Mouse (Mus musculus) T-helper 2 cell (primary cell): ENCODE results near the gene Anapc1.

ENCODE experiments used
- in situ Hi-C: fragments of 300-600 bp; cut with MboI, MseI; formaldehyde crosslinking; loops from one replicate; pipeline ENCODE4 v1.15.1; 2025; ENCODE audit warnings: high pct_unique_total_duplicates

Gene Anapc1

DNA sequence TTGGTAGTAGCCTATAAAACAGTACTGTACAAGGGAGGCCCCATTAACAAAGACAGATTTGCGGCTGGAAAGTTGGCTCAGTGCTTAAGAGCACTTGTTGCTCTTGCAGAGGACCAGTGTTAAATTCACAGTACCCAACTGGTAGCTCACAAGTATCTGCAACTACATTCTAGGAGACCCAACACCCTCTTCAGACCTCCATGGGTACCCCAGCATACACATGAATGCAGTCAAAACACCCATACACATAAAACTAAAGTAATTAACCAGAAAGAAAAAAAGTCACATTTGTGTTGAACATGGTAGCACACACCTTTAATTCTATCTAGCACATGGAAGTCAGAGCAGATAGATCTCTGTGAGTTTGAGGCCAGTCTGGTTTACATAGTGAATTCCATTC lies 9.9 kb upstream of the Anapc1 start:
- in situ Hi-C loops = no loop called here

DNA sequence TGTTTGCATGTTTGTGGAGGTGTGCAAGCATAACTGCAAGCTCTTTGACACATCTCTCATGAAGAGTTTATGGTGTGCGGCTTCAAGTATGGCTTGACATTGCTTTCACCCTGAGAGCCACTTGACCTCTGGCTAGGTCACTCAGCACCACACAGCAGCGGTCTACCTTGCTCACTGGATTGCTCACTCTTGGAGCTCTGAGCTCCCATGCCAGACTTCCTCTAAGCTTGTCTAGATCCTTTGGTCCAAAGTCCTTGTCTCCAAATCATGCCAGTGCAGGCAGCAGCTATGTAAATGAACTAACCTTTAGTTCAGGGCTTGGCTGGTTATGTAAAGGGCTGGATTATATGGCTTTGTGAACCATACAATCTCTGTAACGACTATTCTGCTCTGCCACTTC lies 9.2 kb upstream of the Anapc1 start:
- in situ Hi-C loops = no loop called here

DNA sequence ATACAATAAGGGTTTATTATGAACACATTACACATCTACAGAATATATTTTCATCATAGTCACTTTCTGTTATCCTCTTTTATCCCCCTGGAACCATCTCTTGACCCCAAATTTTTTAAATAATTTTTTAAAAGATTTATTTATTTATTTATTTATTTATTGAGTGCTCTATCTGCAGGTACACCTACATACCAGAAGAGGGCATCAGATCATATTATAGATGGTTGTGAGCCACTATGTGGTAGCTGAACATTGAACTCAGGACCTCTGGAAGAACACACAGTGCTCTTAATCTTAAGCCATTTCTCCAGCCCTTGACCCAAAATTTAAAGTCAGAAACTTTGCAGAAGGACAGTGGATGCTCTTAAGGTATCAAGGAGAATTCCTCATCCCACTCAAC lies 7.4 kb upstream of the Anapc1 start:
- in situ Hi-C loops = loop anchor here (5.0 kb wide), 1 partner anchor 123 kb away; the partner anchor contains the start of gene Tmem87b

DNA sequence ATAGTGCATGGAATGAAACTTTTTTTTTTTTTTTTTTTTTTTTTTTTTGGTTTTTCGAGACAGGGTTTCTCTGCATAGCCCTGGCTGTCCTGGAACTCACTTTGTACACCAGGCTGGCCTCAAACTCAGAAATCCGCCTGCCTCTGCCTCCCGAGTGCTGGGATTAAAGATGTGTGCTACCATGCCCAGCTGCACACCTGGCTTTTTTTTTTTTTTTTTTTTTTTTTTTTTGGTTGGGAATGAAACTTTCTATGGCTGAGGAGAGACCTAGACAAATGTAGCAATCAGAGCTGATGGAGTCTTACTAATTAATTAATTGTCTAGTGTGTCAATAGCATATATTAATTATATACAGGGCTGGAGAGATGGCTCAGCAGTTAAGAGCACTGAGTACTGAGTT lies 6.6 kb upstream of the Anapc1 start:
- in situ Hi-C loops = loop anchor here (5.0 kb wide), 1 partner anchor 123 kb away; the partner anchor contains the start of gene Tmem87b

DNA sequence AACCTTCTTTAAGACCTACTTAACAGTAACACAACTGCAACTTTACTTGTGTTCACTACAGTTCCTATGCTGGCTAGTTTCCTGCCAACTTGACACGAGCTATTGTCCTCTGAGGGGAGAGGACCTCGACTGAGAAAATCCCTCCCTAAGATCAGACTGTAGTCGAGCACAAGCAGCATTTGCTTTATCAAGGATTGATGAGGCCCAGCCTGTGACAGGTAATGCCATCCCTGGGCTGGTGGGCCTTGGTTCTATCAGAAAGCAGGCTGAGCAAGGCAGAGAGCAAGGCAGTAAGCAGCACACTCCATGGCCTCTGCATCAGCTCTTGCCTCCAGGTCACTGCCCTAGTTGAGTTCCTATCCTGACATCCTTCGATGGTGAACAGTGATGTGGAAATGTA lies 6.0 kb upstream of the Anapc1 start:
- in situ Hi-C loops = loop anchor here (5.0 kb wide), 1 partner anchor 124 kb away; the partner anchor contains the start of gene Tmem87b

DNA sequence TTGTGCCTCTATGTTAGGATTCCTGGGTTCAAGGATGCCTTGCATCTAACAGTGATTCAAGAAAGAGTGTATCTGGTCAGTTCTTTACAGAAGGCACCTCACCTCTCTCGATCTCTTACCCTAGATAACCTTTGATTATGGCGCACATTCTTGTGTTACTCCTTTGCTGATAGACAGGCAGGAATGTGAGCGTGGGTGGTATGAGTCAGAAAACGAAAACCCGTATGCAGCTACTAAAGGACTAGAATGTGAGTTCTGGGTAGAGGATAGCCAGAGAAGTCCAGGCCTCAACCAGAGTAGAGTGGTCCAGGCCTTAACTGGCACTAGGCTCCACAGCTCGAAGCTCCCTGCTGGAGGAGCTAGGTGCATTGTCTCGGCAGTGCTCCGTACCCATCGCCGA lies 5.6 kb upstream of the Anapc1 start:
- in situ Hi-C loops = loop anchor here (5.0 kb wide), 1 partner anchor 125 kb away; the partner anchor contains the start of gene Tmem87b

DNA sequence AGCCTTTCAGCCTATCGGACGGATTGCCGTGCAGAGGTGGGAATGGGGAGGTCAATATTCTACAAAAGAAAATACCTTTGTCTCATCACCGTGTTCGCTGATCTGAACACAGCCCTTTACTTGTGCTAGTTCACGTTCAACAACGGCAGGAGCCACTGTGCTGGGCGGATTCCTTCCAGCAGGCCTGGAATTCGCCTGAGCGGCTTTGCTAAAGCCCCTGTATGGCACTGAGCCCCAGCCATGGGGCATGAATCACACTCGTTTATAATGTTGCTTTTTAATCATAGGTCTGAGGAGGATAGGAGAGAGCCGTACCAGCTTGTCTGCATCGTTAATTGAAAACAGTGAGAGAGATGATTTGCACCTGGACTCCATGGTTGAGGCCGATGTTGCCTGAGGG lies 5.1 kb upstream of the Anapc1 start:
- in situ Hi-C loops = loop anchor here (5.0 kb wide), 1 partner anchor 125 kb away; the partner anchor contains the start of gene Tmem87b

DNA sequence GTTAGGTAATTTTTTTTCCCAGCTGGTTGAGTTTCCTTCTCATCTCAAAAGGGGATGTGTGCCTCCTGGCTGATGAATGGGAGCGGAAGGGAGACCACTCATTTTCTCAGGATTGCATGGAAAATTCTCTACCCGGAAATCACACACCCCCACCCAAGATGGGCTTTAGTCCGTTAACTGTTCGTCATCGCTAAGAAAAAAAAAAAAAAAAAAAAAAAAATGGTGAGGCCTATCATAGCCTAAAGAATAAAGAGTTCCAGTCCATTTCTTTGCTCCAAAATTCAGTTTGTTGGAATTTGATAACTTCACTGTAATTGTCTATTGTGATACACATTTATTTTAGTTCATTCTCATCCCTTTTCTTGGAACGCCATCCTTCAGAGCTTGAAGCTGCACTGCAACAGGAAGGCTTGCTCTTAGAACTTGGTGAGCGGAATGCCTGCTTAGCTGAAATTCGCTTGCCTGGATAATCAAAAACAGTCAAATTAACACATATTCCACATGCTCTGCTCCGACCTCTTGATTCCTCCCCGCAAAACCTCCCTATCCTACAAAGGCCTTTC lies 448 bp upstream of the Anapc1 start:
- in situ Hi-C loops = no loop called here

DNA sequence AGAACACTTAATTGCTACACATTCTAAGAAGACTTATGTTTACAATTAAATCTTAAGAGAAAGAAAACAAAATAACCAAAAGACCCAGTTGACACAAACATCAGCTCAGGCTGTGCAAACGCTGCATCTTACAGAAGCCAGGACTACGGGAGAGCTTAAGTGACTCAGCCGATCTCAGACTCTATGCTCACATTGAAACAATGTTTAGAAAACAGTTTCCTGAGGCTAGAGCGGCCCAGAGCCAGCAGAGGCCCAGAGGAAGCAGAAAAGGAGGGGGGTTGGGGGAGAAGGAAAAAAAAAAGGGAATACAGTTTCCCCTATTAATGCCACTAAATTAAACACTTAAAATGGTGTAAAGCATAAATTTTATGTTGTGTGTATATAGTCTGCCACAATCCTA lies 6.5 kb downstream of the Anapc1 start:
- in situ Hi-C loops = no loop called here

DNA sequence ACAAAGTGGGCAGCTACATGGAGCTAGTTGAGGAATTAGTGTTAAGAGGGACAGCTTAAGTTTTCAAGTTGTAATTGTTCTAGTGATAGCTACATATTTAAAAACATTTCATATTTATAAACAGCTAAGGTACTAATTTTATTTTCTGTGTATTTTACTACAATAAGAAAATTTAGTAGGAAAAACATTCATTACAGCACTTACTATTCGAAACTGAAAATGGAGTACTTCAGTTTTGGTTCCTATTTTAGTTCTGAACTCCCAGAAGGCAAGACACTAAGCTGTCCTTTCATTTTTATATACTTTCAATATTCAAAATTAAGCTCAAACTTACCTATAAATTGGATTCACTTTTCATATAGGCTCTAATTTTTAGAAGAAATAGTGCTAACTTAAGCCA lies 66.6 kb downstream of the Anapc1 start:
- in situ Hi-C loops = no loop called here

DNA sequence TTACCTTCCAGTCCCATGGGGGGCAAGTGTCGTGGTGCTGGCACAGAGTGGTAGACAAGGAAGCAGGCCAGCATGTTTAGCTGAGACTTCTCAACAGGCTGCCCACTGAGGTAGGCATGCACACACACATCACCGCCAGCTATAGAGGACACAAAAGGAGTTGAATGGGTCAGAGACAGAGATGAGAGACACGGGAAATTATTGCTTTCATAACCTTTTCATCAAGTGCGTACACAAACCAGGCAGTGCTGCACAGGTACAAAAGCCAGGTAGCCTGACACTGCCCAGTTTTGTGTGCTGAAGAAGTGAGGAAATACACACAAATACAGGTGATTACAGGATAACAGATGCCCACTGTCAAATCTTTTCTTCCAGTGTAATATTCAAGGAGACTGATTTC lies 71.8 kb downstream of the Anapc1 start:
- in situ Hi-C loops = no loop called here

DNA sequence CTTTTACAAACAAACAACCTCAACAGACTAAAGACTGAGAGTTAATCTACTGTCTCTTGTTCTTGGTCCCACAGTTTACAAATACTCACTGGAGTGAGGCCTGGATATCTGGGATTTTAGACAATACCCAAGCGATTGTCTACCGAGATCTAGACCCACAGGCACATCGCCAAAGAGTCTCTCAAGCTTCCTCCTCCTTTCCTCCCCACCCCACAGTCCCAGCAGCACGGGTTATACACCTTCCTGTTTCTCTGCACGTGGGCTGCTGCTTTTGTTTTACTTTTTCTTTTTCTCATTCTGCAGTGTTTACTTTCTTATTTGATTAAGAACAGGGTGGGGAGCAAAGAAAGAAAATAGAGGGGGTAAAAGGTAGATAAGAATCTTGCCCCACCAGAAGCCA lies 73.8 kb downstream of the Anapc1 start:
- in situ Hi-C loops = no loop called here

DNA sequence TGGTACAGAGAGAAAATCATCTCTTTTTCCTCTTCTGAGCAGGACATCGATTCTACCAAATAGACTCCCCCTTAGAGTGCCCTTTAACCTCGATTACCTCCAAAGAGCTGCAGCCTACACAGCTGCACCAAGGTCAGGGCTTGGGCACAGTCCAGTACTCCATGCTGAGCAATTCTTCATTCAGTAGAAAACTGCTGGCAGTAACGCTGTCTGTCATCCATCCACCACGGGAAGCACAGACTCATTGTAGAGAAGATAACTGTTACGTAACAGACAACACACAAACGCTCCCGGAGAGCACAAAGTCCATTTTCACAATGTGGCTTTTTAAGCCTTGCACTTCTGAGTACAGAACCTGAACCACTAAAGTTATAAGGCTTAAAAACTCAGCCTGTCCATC lies 74.9 kb downstream of the Anapc1 start:
- in situ Hi-C loops = no loop called here

DNA sequence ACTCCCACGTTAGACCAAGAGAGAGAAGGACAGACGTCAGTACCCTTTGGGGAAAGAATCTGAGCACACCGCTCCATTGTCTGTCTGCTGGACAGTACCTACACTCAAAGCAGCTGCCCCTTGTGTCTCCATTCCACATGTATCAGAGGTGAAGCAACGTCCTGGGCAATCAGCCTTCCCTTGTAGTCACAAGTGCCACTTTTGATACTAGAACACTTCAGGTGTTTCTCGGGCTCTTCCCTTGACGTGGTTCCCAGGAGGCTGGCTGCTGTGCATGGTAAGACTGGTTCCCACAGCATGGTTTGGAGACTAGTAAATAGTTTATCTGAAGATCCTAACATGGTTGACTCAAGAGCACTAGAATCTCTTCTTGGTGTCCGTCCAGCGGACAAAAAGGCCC lies 76.0 kb downstream of the Anapc1 start:
- in situ Hi-C loops = no loop called here

DNA sequence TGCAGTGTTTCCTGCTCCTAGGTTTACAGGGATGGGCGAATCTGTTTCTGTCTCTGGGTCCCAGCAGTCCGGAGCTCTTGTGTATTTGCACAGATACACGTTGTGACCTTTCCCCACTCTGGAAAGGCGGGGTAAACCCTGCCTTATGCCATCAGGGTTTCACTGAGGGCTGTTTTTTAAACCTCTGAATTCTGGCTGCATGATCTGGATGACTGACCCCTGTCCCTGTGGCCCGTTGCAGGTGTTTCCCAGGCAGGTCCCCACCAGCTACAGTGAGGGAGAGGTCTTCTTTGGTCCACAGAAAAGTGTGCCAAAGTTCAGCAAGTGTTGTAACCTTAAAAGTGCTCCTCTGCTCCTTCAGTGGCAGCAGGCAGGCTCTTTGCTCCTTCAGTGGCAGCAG lies 77.9 kb downstream of the Anapc1 start:
- in situ Hi-C loops = no loop called here

DNA sequence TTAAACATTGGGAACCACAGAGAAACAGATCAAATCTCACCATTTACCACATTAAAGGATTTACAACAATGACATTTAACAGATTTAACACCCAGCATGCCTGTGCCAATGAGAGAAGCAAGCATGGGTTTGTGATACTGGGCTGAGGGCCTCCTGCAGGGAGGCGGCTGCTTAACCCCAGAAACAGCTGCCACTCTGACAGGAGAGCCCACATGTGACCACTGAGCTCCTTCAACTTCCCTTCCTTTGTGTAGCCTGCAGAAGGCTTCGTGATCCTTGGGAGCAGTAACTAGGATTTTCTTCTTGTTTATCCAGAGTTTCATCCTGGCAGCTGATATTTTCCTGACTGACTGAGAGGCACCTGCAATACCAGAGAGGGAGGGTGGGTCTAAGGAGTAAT lies 85.7 kb downstream of the Anapc1 start:
- in situ Hi-C loops = no loop called here

DNA sequence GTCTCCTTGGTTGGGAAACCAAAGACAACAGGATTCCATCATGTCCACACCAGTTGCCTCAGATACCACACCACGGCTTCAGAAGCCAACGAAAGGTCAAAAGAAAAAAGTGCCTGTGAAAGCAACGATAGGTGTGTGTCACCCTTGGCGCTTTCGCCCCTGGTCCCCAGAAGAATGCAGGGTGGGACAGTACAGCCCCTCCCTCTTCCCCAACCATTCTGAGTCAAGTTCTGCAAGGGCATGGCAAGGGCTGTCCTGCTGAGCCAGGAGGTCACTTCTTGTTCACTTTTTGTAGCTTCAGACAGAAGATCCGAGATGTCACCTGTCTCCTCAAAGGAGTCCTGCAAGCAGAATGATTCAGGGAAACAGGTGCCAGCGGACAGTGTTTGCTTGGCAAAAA lies 94.9 kb downstream of the Anapc1 start:
- in situ Hi-C loops = no loop called here

DNA sequence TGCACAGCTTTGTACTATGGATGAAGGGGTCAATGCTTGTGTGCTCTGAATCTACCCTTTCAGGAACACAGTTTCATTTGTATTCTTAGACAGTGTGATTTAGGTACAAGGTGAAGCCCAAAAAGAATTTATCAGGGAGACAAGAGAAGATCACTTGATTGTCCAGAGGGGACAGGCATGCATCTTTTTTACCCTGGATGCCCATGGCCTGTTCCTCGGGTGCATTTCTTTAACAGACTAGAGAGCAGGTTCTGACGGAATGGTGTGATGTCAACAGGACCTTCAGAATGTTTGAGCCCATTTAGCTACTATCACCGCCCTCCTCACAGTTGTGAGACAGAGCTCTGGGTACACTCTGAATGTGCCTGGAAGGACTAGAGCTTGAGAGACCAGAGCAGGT lies 96.3 kb downstream of the Anapc1 start, which contains the start of gene Spdye4c:
TSS of gene Spdye4c (plus strand) at position 301 of the 400 bp plus-strand sequence.
- in situ Hi-C loops = no loop called here

DNA sequence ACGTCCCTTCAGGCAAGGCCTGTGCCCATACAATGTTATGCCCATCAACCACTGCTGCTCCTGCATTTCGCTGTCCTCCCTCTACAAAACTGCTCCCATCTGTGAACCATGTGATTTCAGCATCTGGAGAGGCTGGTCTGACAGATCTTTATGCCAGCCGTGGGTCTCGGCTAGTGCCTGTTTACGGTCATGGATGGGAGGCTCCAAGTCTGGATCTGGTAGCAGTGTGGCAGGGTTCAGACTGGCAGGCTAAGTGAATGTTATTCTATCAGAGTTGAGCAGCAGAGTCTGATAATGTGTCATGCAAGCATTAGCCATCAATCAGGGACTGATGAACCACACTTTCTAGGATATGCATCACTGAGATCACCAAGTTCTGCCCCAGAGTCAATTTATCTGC lies 104.3 kb downstream of the Anapc1 start:
- in situ Hi-C loops = no loop called here

DNA sequence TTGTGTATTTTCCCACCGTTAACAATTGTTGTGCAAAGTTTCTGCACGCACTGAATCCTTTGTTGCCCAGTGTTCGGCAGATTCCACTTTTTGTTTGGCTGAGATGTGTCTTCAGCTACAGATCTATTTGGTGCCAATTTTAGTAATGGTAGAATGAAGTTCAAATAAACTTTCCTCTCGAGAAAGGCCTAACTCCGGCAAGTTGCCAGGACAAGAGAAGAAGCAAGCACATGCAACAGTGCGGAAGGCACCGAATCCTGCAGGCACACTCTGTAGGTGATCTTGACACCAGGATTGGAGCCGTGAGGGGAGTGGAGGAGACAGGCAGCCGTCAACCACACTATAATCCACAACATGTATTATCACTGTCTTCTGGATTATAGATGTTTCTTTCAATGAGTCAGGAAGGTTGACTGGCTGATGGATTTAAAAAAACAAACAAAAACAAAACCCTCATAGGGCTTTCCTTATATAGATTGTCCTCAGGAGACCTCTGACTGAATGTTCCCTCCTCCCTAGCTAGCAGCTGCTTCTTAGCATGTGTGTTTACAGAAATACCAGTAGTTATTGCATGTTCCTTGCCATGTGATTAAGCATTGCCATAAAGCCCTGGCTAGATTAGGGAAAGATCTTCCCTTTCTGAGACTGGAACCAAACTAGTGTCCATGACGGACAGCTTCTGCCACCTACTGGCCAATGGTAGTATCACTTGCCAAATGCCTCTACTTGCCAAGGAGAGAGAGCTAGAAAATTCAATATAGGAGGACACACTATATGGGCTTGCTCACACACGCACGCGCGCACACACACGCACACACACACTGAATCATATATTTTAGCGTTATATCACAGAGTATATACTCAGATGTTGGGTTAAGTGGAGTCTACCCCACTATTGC lies 114.2 kb downstream of the Anapc1 start:
- in situ Hi-C loops = no loop called here

DNA sequence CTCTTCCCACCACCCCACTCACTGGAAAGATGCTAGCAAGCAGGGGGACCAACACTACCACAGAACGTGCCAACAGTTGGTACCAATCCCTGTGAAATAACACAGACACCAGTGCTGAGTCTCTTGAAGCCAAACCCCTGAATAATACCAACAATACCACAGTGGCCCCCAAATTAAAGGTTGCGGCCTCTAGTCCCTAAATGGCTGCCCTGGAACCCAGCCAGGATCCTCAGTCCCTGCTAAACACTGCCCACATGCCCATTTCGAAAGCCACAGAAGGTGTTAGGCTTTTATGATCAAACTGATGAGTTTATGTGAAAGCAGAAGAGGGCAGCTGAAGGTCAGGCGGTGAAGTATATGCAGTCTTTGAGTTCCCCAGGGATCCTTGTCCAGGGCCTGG lies 116.2 kb downstream of the Anapc1 start:
- in situ Hi-C loops = no loop called here

DNA sequence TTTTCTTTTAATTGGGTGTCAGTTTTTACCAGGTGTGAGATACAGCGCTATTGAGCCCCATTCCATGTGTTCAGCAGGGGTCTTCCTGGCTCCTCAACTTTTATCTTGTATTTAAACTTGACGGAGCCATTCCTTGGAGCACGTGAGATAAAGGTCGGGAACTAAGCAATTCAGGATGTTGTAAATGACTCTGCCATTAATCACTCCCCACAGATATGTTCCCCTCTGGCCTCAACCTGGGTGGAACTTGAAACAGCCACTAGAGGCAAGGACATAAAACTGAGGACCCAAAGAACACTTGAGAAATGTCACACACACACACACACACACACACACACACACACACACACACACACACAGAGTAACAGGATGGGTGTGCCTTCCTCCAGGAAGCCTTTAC lies 118.7 kb downstream of the Anapc1 start:
- in situ Hi-C loops = no loop called here

DNA sequence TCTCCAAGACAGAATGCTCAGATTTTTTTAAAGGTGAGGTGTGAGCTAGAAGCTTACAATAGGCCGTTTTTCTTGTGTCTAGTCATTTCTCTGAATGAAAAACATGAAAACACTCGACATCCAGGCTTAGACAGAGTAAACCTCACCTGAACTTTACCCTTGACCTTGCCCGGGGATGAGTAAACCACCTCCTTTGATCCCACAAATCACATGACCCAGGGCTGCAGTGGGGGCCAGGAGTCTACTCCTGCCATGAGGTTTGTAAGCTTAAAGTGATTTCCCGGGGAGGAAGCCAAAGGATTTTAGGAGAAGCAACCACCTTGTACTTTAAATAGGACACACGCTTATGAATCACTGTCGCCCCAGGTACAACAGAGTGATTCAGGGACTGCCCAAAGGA lies 119.2 kb downstream of the Anapc1 start:
- in situ Hi-C loops = no loop called here
